ENCODE assay signal across 8 mouse cellular contexts in the genomic region with DNA sequence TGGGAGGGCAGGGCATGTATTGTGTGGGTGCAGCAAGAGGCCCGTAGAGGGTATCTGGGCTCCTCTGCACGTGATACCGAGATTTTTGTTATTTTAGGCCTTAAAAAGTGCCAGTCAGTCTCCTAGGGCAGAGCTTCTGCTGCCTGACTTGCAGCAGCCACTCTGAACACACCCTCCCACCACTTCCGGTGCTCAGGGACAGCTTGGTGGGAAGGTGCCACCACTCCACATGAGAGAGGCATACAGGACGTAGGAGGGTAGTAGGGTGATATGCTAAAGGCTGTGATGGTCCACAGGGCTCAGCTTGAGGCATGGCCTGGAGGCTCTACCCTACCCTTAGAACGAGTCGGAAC. TPM values are rescaled to one million over a fixed set of nuclear protein-coding genes. Genes with fewer than 3 reads are reported as not detected.
DNase-seq lines count a peak whose midpoint lies in the region; ATAC-seq and TF ChIP-seq lines count a peak whose summit lies in the region.

No protein-coding gene starts in this region.

- TF ChIP-seq EP300 in liver, postnatal 0 days (IDR thresholded peaks at IDR 0.05; ENCODE audit: low read depth), result no peak

- H3K27ac ChIP-seq in kidney, postnatal 0 days, result no peak overlapping the region
- H3K27ac ChIP-seq in cortical plate, adult 2 months (ENCODE audit: insufficient read depth, low read length), result no peak overlapping the region
- H3K27ac ChIP-seq in hindbrain, embryonic 14.5 days, result peak overlapping the region; percentile 92
- peak overlapping the region; percentile 23; the same call in 1 of the 2 replicates for H3K27ac ChIP-seq in liver, postnatal 0 days (ENCODE audit: low read depth)
- H3K27ac ChIP-seq in neural tube, embryonic 13.5 days (replicated peaks), result peak overlapping the region; percentile 91

- TF ChIP-seq CTCF in kidney, postnatal 0 days (IDR thresholded peaks at IDR 0.05; ENCODE audit: low read depth), result no peak
- TF ChIP-seq CTCF in cortical plate, adult 2 months (IDR thresholded peaks at IDR 0.05; ENCODE audit: extremely low read depth, insufficient read depth, low read length), result no peak
- TF ChIP-seq CTCF in liver, postnatal 0 days (IDR thresholded peaks at IDR 0.05; ENCODE audit: low read depth), result no peak

- DNase-seq in kidney, postnatal 0 days (ENCODE audit: low spot score), result no peak
- DNase-seq in kidney, adult 18-20 months, result no peak
- DNase-seq in hindbrain, embryonic 14.5 days (ENCODE audit: low spot score), result no peak
- DNase-seq in liver, postnatal 0 days, result peak; percentile 43
- DNase-seq in adipocyte (ENCODE audit: low spot score), result no peak
- no peak for DNase-seq in cerebellum, postnatal 14 days

- H3K9ac ChIP-seq in kidney, postnatal 0 days (ENCODE audit: low read depth, low read length), result peak overlapping the region; percentile 55; the same call in 1 of the 2 replicates
- peak overlapping the region; percentile 89 for H3K9ac ChIP-seq in hindbrain, embryonic 14.5 days
- H3K9ac ChIP-seq in liver, postnatal 0 days (replicated peaks), result no peak overlapping the region
- H3K9ac ChIP-seq in neural tube, embryonic 13.5 days, result peak overlapping the region; percentile 85

- ATAC-seq in kidney, postnatal 0 days (replicated peaks; ENCODE audit: low FRiP score, low read depth), result peak; percentile 8; the same call in 1 of the 2 replicates
- peak; percentile 26; the same call in 1 of the 2 replicates for ATAC-seq in hindbrain, embryonic 14.5 days (ENCODE audit: low FRiP score)
- ATAC-seq in liver, postnatal 0 days, result peak; percentile 16; the same call in 1 of the 2 replicates
- peak; percentile 24 for ATAC-seq in neural tube, embryonic 13.5 days (ENCODE audit: low read depth)

- no peaks in the 10 kb centered on the region for H3K27me3 ChIP-seq in kidney, postnatal 0 days (ENCODE audit: insufficient read depth, low read length)
- H3K27me3 ChIP-seq in hindbrain, embryonic 14.5 days (ENCODE audit: control insufficient read depth, insufficient read depth, low read length), result no peaks in the 10 kb centered on the region
- no peaks in the 10 kb centered on the region for H3K27me3 ChIP-seq in liver, postnatal 0 days (ENCODE audit: insufficient read depth, low read length)
- H3K27me3 ChIP-seq in neural tube, embryonic 13.5 days, result no peaks in the 10 kb centered on the region

- H3K36me3 ChIP-seq in kidney, postnatal 0 days (ENCODE audit: insufficient read depth, low read length), result no peaks in the 10 kb centered on the region
- H3K36me3 ChIP-seq in hindbrain, embryonic 14.5 days (replicated peaks; ENCODE audit: control insufficient read depth, insufficient read depth), result peaks cover 12% of the 10 kb centered on the region
- H3K36me3 ChIP-seq in liver, postnatal 0 days (replicated peaks; ENCODE audit: insufficient read depth, low read length), result no peaks in the 10 kb centered on the region
- H3K36me3 ChIP-seq in neural tube, embryonic 13.5 days, result peaks cover 18% of the 10 kb centered on the region; the same call in 1 of the 2 replicates

- H3K4me1 ChIP-seq in kidney, postnatal 0 days (replicated peaks; ENCODE audit: insufficient read depth, low read length), result peaks cover 11% of the 10 kb centered on the region; the same call in 1 of the 2 replicates
- peaks cover 12% of the 10 kb centered on the region for H3K4me1 ChIP-seq in cortical plate, adult 2 months (ENCODE audit: control insufficient read depth, insufficient read depth, low read length)
- peaks cover 29% of the 10 kb centered on the region for H3K4me1 ChIP-seq in hindbrain, embryonic 14.5 days (replicated peaks; ENCODE audit: control insufficient read depth, insufficient read depth, low read length)
- H3K4me1 ChIP-seq in liver, postnatal 0 days (ENCODE audit: insufficient read depth), result peaks cover 7% of the 10 kb centered on the region
- H3K4me1 ChIP-seq in neural tube, embryonic 13.5 days (replicated peaks), result peaks cover 62% of the 10 kb centered on the region

- TF ChIP-seq POLR2A in cortical plate, adult 2 months (IDR thresholded peaks at IDR 0.05; ENCODE audit: extremely low read depth, insufficient read depth, low read length), result peak; percentile 51; the same call in 1 of the 2 replicates

- WGBS in kidney, postnatal 0 days, result 31% methylated on average over 7 of the region's 7 CpGs
- WGBS in hindbrain, embryonic 14.5 days, result 31% methylated on average over 7 of the region's 7 CpGs
- WGBS in liver, postnatal 0 days (ENCODE audit: insufficient replicate concordance), result 20% methylated on average over 7 of the region's 7 CpGs
- WGBS in neural tube, embryonic 13.5 days, result 27% methylated on average over 7 of the region's 7 CpGs

- H3K9me3 ChIP-seq in kidney, postnatal 0 days (replicated peaks; ENCODE audit: low read length), result no peaks in the 10 kb centered on the region
- H3K9me3 ChIP-seq in hindbrain, embryonic 14.5 days (ENCODE audit: control insufficient read depth, low read length), result no peaks in the 10 kb centered on the region
- no peaks in the 10 kb centered on the region for H3K9me3 ChIP-seq in liver, postnatal 0 days (ENCODE audit: low read length)
- H3K9me3 ChIP-seq in neural tube, embryonic 13.5 days, result no peaks in the 10 kb centered on the region

- H3K4me2 ChIP-seq in kidney, postnatal 0 days (ENCODE audit: low read length), result peak overlapping the region; percentile 98
- H3K4me2 ChIP-seq in hindbrain, embryonic 14.5 days (replicated peaks), result peak overlapping the region; percentile 72
- H3K4me2 ChIP-seq in liver, postnatal 0 days (ENCODE audit: low read depth, low read length), result peak overlapping the region; percentile 95
- H3K4me2 ChIP-seq in neural tube, embryonic 13.5 days, result peak overlapping the region; percentile 77

- H3K4me3 ChIP-seq in kidney, postnatal 0 days (replicated peaks; ENCODE audit: low read depth, low read length), result peak overlapping the region; percentile 70
- H3K4me3 ChIP-seq in cortical plate, adult 2 months (ENCODE audit: insufficient read depth, low read length), result peak overlapping the region; percentile 55
- peak overlapping the region; percentile 77 for H3K4me3 ChIP-seq in hindbrain, embryonic 14.5 days (replicated peaks; ENCODE audit: low read length)
- peak overlapping the region; percentile 64 for H3K4me3 ChIP-seq in liver, postnatal 0 days (ENCODE audit: low read depth, low read length)
- H3K4me3 ChIP-seq in neural tube, embryonic 13.5 days, result peak overlapping the region; percentile 73

RNA-seq across cellular contexts. Expression of a gene that starts 40.6 kb away (rescaled TPM):
- polyA plus RNA-seq in kidney, postnatal 0 days (2015; fragmentation: Nextera tagmentation; extraction: Ambion mirVana), result 47.2 and 49.1 TPM in 2 replicates
- 237 and 250 TPM in 2 replicates for polyA plus RNA-seq in cortical plate, adult 2 months (2012; rRNA removed)
- polyA plus RNA-seq in hindbrain, embryonic 14.5 days (2014; fragmentation: Nextera tagmentation; extraction: Ambion mirVana), result 114 and 129 TPM in 2 replicates
- polyA plus RNA-seq in liver, postnatal 0 days (2015; fragmentation: Nextera tagmentation; extraction: Ambion mirVana), result 9.6 and 11.3 TPM in 2 replicates
- polyA plus RNA-seq in neural tube, embryonic 13.5 days (2015; fragmentation: Nextera tagmentation; extraction: Ambion mirVana), result 127 and 131 TPM in 2 replicates

RNA-seq across cellular contexts. Expression of a gene that starts 47.5 kb away (rescaled TPM):
- polyA plus RNA-seq in kidney, postnatal 0 days (2015; fragmentation: Nextera tagmentation; extraction: Ambion mirVana), result 61.2 and 74.8 TPM in 2 replicates
- polyA plus RNA-seq in cortical plate, adult 2 months (2012; rRNA removed), result 172 and 184 TPM in 2 replicates
- polyA plus RNA-seq in hindbrain, embryonic 14.5 days (2014; fragmentation: Nextera tagmentation; extraction: Ambion mirVana), result 75.0 and 85.6 TPM in 2 replicates
- polyA plus RNA-seq in liver, postnatal 0 days (2015; fragmentation: Nextera tagmentation; extraction: Ambion mirVana), result 9.2 and 10.1 TPM in 2 replicates
- polyA plus RNA-seq in neural tube, embryonic 13.5 days (2015; fragmentation: Nextera tagmentation; extraction: Ambion mirVana), result 74.2 and 86.4 TPM in 2 replicates

Comparison
In these comparisons a context has a peak if more than half of its experiments do, and no peak if none do; other contexts are left out.
1. H3K27ac ChIP-seq: peak in hindbrain, embryonic 14.5 days (single experiment), liver, postnatal 0 days (single experiment) and neural tube, embryonic 13.5 days (single experiment); none in kidney, postnatal 0 days (single experiment) and cortical plate, adult 2 months (single experiment).
2. Peak in every context shown above with its lines, with median percentiles within 50 percentile points of each other: ATAC-seq, H3K4me2 ChIP-seq and H3K4me3 ChIP-seq.